21 mouse cellular contexts compared by ENCODE assay signal in the genomic region with DNA sequence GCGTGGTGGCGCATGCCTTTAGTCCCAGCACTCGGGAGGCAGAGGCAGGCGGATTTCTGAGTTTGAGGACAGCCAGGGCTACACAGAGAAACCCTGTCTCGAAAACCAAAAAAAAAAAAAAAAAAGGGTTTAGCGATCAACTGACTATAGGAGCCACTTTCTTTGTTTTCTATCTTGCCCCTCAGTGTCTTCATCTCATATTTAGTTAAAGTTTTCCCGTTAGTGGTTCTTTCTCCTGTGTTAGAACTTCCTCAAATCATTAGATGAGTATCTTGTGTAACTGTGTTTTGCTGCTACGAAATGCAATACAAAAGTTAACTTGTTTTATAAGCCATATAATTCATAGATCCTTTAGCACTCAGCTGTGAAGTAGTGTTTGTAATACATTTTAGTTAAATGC. TPM values are rescaled to one million over a fixed set of nuclear protein-coding genes. Genes with fewer than 3 reads are reported as not detected.
DNase-seq lines count a peak whose midpoint lies in the region; ATAC-seq and TF ChIP-seq lines count a peak whose summit lies in the region.
"Not testable (repeated sequence)": the region's sequence is repeated elsewhere in the genome, so short reads cannot be mapped to it uniquely, and the experiment has no call there.
"Had no signal": no experiment of that assay in that cellular context is flagged by ENCODE, and none has a peak within 500 bp of the region (broad histone marks: within the 10 kb centered on the region; RNA-seq: fewer than 3 reads in every experiment).

No protein-coding gene starts in this region.

- TF ChIP-seq RAD21 in MEL (IDR thresholded peaks at IDR 0.05; ENCODE audit: low read depth, low read length), result not testable (repeated sequence)

- peak; percentile 57 for DNase-seq in MEL (ENCODE audit: low read depth, low spot score)
- not testable (repeated sequence) for DNase-seq in hindbrain, postnatal 0 days (ENCODE audit: low spot score); kidney, postnatal 0 days (ENCODE audit: low spot score); liver, embryonic 11.5 days (ENCODE audit: low spot score)

- not testable (repeated sequence) for TF ChIP-seq CTCF in MEL (IDR thresholded peaks at IDR 0.05 in 2 of 3, conservative IDR thresholded peaks at IDR 0.05 in 1 of 3; ENCODE audit: control insufficient read depth in 1 of 3, insufficient read depth in 1 of 3, low read depth in 2 of 3, low read length in 3 of 3, poor library complexity in 1 of 3, severe bottlenecking in 1 of 3); hindbrain, postnatal 0 days (IDR thresholded peaks at IDR 0.05; ENCODE audit: low read depth); kidney, postnatal 0 days (IDR thresholded peaks at IDR 0.05; ENCODE audit: low read depth)

- peaks cover 9 to 23% of the 10 kb centered on the region in 2 experiments for H3K4me1 ChIP-seq in MEL (ENCODE audit: control insufficient read depth in 1 of 2, insufficient read depth in 2 of 2, low read length in 2 of 2)
- H3K4me1 ChIP-seq in hindbrain, embryonic 12.5 days, result peaks cover 22% of the 10 kb centered on the region
- H3K4me1 ChIP-seq in hindbrain, postnatal 0 days (ENCODE audit: insufficient read depth, low read length); kidney, postnatal 0 days (replicated peaks; ENCODE audit: insufficient read depth, low read length); liver, embryonic 11.5 days (replicated peaks; ENCODE audit: control insufficient read depth, insufficient read depth, low read length): not testable (repeated sequence)
- peaks cover 19% of the 10 kb centered on the region for H3K4me1 ChIP-seq in liver, embryonic 15.5 days (replicated peaks)
- H3K4me1 ChIP-seq in neural tube, embryonic 13.5 days (replicated peaks), result peaks cover 45% of the 10 kb centered on the region

- not testable (repeated sequence) for TF ChIP-seq POLR2A in MEL (IDR thresholded peaks at IDR 0.05; ENCODE audit: control insufficient read depth in 1 of 2, insufficient read depth in 1 of 2, low read depth in 1 of 2, low read length in 2 of 2, poor library complexity in 1 of 2)

- not testable (repeated sequence) for H3K9ac ChIP-seq in MEL (ENCODE audit: control insufficient read depth, low read depth, low read length, poor library complexity, severe bottlenecking); hindbrain, embryonic 12.5 days; hindbrain, postnatal 0 days (replicated peaks; ENCODE audit: low read length); kidney, postnatal 0 days (ENCODE audit: low read depth, low read length); liver, embryonic 11.5 days (ENCODE audit: low read depth, low read length); liver, embryonic 15.5 days; neural tube, embryonic 13.5 days

- 0 out of 2 replicates have a peak overlapping the region, but pooled peaks have one; percentile 4 for H3K4me2 ChIP-seq in hindbrain, embryonic 12.5 days (replicated peaks)
- H3K4me2 ChIP-seq in hindbrain, postnatal 0 days (ENCODE audit: low read depth, low read length), result peak overlapping the region; percentile 72
- H3K4me2 ChIP-seq in kidney, postnatal 0 days (ENCODE audit: low read length), result 0 out of 2 replicates have a peak overlapping the region, but pooled peaks have one; percentile 72
- H3K4me2 ChIP-seq in liver, embryonic 11.5 days, result peak overlapping the region; percentile 45
- peak overlapping the region; percentile 98 for H3K4me2 ChIP-seq in liver, embryonic 15.5 days
- H3K4me2 ChIP-seq in neural tube, embryonic 13.5 days, result peak overlapping the region; percentile 89; the same call in 1 of the 2 replicates

- not testable (repeated sequence) for ATAC-seq in hindbrain, embryonic 12.5 days (ENCODE audit: low FRiP score); hindbrain, postnatal 0 days; kidney, postnatal 0 days (replicated peaks; ENCODE audit: low FRiP score, low read depth); liver, embryonic 11.5 days (replicated peaks; ENCODE audit: low FRiP score); liver, embryonic 15.5 days (ENCODE audit: insufficient read depth); neural tube, embryonic 13.5 days (ENCODE audit: low read depth)

- H3K27me3 ChIP-seq in MEL (ENCODE audit: control insufficient read depth in 1 of 2, insufficient read depth in 2 of 2, low read length in 2 of 2); hindbrain, embryonic 12.5 days; hindbrain, postnatal 0 days (ENCODE audit: insufficient read depth, low read length); kidney, postnatal 0 days (ENCODE audit: insufficient read depth, low read length); liver, embryonic 11.5 days (replicated peaks; ENCODE audit: control insufficient read depth, insufficient read depth, low read length); liver, embryonic 15.5 days; neural tube, embryonic 13.5 days: not testable (repeated sequence)

- peak overlapping the region; percentile 53 for H3K27ac ChIP-seq in MEL (ENCODE audit: control insufficient read depth, low read depth, low read length)
- not testable (repeated sequence) for H3K27ac ChIP-seq in hindbrain, embryonic 12.5 days; hindbrain, postnatal 0 days; kidney, postnatal 0 days; liver, embryonic 11.5 days (ENCODE audit: low read depth, low read length); liver, embryonic 15.5 days (replicated peaks); neural tube, embryonic 13.5 days (replicated peaks)

- peaks cover 52% of the 10 kb centered on the region for H3K79me2 ChIP-seq in MEL (ENCODE audit: control insufficient read depth, insufficient read depth, low read length, poor library complexity)

- peak overlapping the region; percentile 24 to 38; a peak in 2 of 4 replicates for H3K4me3 ChIP-seq in MEL (ENCODE audit: control insufficient read depth in 1 of 2, insufficient read depth in 1 of 2, low read depth in 2 of 2, low read length in 2 of 2)
- not testable (repeated sequence) for H3K4me3 ChIP-seq in hindbrain, embryonic 12.5 days; kidney, postnatal 0 days (replicated peaks; ENCODE audit: low read depth, low read length); neural tube, embryonic 13.5 days
- H3K4me3 ChIP-seq in hindbrain, postnatal 0 days (ENCODE audit: low read length), result peak overlapping the region; percentile 82; the same call in 1 of the 2 replicates
- H3K4me3 ChIP-seq in liver, embryonic 11.5 days (ENCODE audit: low read depth, low read length), result peak overlapping the region; percentile 94
- peak overlapping the region; percentile 79 for H3K4me3 ChIP-seq in liver, embryonic 15.5 days (replicated peaks)

- peaks cover 10 to 27% of the 10 kb centered on the region in 2 experiments for H3K36me3 ChIP-seq in MEL (ENCODE audit: control insufficient read depth in 1 of 2, insufficient read depth in 2 of 2, low read length in 2 of 2)
- H3K36me3 ChIP-seq in hindbrain, embryonic 12.5 days; hindbrain, postnatal 0 days (ENCODE audit: insufficient read depth, low read length); kidney, postnatal 0 days (ENCODE audit: insufficient read depth, low read length); liver, embryonic 11.5 days (ENCODE audit: control insufficient read depth, insufficient read depth, low read length); liver, embryonic 15.5 days (replicated peaks); neural tube, embryonic 13.5 days: not testable (repeated sequence)

- not testable (repeated sequence) for H3K9me3 ChIP-seq in MEL (replicated peaks; ENCODE audit: insufficient read depth, low read length); hindbrain, embryonic 12.5 days (replicated peaks); hindbrain, postnatal 0 days (ENCODE audit: low read length); kidney, postnatal 0 days (replicated peaks; ENCODE audit: low read length); liver, embryonic 11.5 days (ENCODE audit: control insufficient read depth, low read length); liver, embryonic 15.5 days (replicated peaks); neural tube, embryonic 13.5 days

- WGBS in hindbrain, embryonic 12.5 days, result 90% methylated on average over 8 of the region's 8 CpGs
- WGBS in hindbrain, postnatal 0 days, result 85% methylated on average over 8 of the region's 8 CpGs
- WGBS in kidney, postnatal 0 days, result 85% methylated on average over 8 of the region's 8 CpGs
- WGBS in liver, embryonic 11.5 days, result 73% methylated on average over 8 of the region's 8 CpGs
- WGBS in liver, embryonic 15.5 days (ENCODE audit: insufficient replicate concordance), result 44% methylated on average over 8 of the region's 8 CpGs
- 88% methylated on average over 8 of the region's 8 CpGs for WGBS in neural tube, embryonic 13.5 days

- TF ChIP-seq EP300 in MEL (IDR thresholded peaks at IDR 0.05; ENCODE audit: low read depth in 1 of 2, low read length in 2 of 2), result peak; percentile 29 to 59; a peak in 3 of 4 replicates

RNA-seq across cellular contexts. Expression of gene Glud1, which starts 3.9 kb away (rescaled TPM):
- 92.3 and 99.9 TPM in 2 replicates for total RNA-seq in MEL (2012; rRNA removed)
- polyA plus RNA-seq in MEL (2012; ENCODE audit: insufficient read depth in 1 of 2, insufficient read length in 2 of 2, low read depth in 1 of 2, low replicate concordance in 2 of 2, missing spikeins in 1 of 2), result 100 to 1,000 TPM in 1 of 2 experiments, 10 to 100 TPM in 1; 57.1 to 125 TPM
- polyA plus RNA-seq in hindbrain, embryonic 12.5 days (2016; fragmentation: Nextera tagmentation; extraction: Ambion mirVana), result 97.7 and 110 TPM in 2 replicates
- 243 and 272 TPM in 2 replicates for total RNA-seq in hindbrain, postnatal 0 days (2014; rRNA removed)
- polyA plus RNA-seq in hindbrain, postnatal 0 days (2015; fragmentation: Nextera tagmentation; extraction: Ambion mirVana), result 143 and 153 TPM in 2 replicates
- polyA plus RNA-seq in kidney, postnatal 0 days (2015; fragmentation: Nextera tagmentation; extraction: Ambion mirVana), result 160 and 161 TPM in 2 replicates
- 182 and 192 TPM in 2 replicates for polyA plus RNA-seq in liver, embryonic 11.5 days (2014; fragmentation: Nextera tagmentation; extraction: Ambion mirVana)
- 142 and 159 TPM in 2 replicates for polyA plus RNA-seq in liver, embryonic 15.5 days (2015; fragmentation: Nextera tagmentation; extraction: Ambion mirVana)
- polyA plus RNA-seq in neural tube, embryonic 13.5 days (2015; fragmentation: Nextera tagmentation; extraction: Ambion mirVana), result 109 and 111 TPM in 2 replicates

RNA-seq across cellular contexts. Expression of gene Shld2, which starts 4.1 kb away (rescaled TPM):
- total RNA-seq in MEL (2012; rRNA removed), result 7.9 and 9.2 TPM in 2 replicates
- 1 to 10 TPM in 1 of 2 experiments, not detected in 1; 7.0 TPM for polyA plus RNA-seq in MEL (2012; ENCODE audit: insufficient read depth in 1 of 2, insufficient read length in 2 of 2, low read depth in 1 of 2, low replicate concordance in 2 of 2, missing spikeins in 1 of 2)
- polyA plus RNA-seq in hindbrain, embryonic 12.5 days (2016; fragmentation: Nextera tagmentation; extraction: Ambion mirVana), result 8.5 and 9.4 TPM in 2 replicates
- total RNA-seq in hindbrain, postnatal 0 days (2014; rRNA removed), result 4.0 and 5.8 TPM in 2 replicates
- 9.2 and 11.4 TPM in 2 replicates for polyA plus RNA-seq in hindbrain, postnatal 0 days (2015; fragmentation: Nextera tagmentation; extraction: Ambion mirVana)
- 11.5 and 11.8 TPM in 2 replicates for polyA plus RNA-seq in kidney, postnatal 0 days (2015; fragmentation: Nextera tagmentation; extraction: Ambion mirVana)
- polyA plus RNA-seq in liver, embryonic 11.5 days (2014; fragmentation: Nextera tagmentation; extraction: Ambion mirVana), result 10.5 and 15.4 TPM in 2 replicates
- polyA plus RNA-seq in liver, embryonic 15.5 days (2015; fragmentation: Nextera tagmentation; extraction: Ambion mirVana), result 7.1 and 8.4 TPM in 2 replicates
- polyA plus RNA-seq in neural tube, embryonic 13.5 days (2015; fragmentation: Nextera tagmentation; extraction: Ambion mirVana), result 5.8 and 6.0 TPM in 2 replicates

RNA-seq across cellular contexts. Expression of gene Fam25c, which starts 40.9 kb away (rescaled TPM):
- not detected in 2 replicates for total RNA-seq in MEL (2012; rRNA removed)
- not detected for polyA plus RNA-seq in MEL (2012; ENCODE audit: insufficient read depth in 1 of 2, insufficient read length in 2 of 2, low read depth in 1 of 2, low replicate concordance in 2 of 2, missing spikeins in 1 of 2)
- polyA plus RNA-seq in hindbrain, embryonic 12.5 days (2016; fragmentation: Nextera tagmentation; extraction: Ambion mirVana), result not detected in 2 replicates
- total RNA-seq in hindbrain, postnatal 0 days (2014; rRNA removed), result not detected in 2 replicates
- not detected in 2 replicates for polyA plus RNA-seq in hindbrain, postnatal 0 days (2015; fragmentation: Nextera tagmentation; extraction: Ambion mirVana)
- 8.1 and 15.2 TPM in 2 replicates for polyA plus RNA-seq in kidney, postnatal 0 days (2015; fragmentation: Nextera tagmentation; extraction: Ambion mirVana)
- 0.66 TPM in 1 of 2 replicates, not detected in the other for polyA plus RNA-seq in liver, embryonic 11.5 days (2014; fragmentation: Nextera tagmentation; extraction: Ambion mirVana)
- 0.25 and 0.33 TPM in 2 replicates for polyA plus RNA-seq in liver, embryonic 15.5 days (2015; fragmentation: Nextera tagmentation; extraction: Ambion mirVana)
- not detected in 2 replicates for polyA plus RNA-seq in neural tube, embryonic 13.5 days (2015; fragmentation: Nextera tagmentation; extraction: Ambion mirVana)
- total RNA-seq: adrenal gland, adult 2 months; adrenal gland, postnatal 25 days; common myeloid progenitor, adult 5-6 weeks; gastrocnemius, adult 8-10 months; gastrocnemius, postnatal 36 days; heart, postnatal 36 days had no signal
- polyA plus RNA-seq: adrenal gland, adult 2 months; brain, embryonic 14.5 days; embryonic facial prominence, embryonic 11.5 days; forebrain, embryonic 11.5 days; forebrain, embryonic 15.5 days; heart, embryonic 13.5 days; heart, postnatal 0 days; hindbrain, embryonic 11.5 days; inflammation-experienced regulatory T-cells, adult 6 months had no signal

Comparison
In these comparisons a context has a peak if more than half of its experiments do, and no peak if none do; other contexts are left out.
1. H3K4me2 ChIP-seq: peak in every context shown above with its lines; median percentile 98 in liver, embryonic 15.5 days; 89 in neural tube, embryonic 13.5 days; 72 in hindbrain, postnatal 0 days; 72 in kidney, postnatal 0 days; 45 in liver, embryonic 11.5 days; 4 in hindbrain, embryonic 12.5 days.